Mouse (Mus musculus) cerebellum, adult 9-10 months (tissue): Measurements from ENCODE around the gene Serping1.

ENCODE experiments used
- DNase-seq: peaks from one replicate; pipeline ENCODE4 v3.0.0; 2022

Gene Serping1

DNA sequence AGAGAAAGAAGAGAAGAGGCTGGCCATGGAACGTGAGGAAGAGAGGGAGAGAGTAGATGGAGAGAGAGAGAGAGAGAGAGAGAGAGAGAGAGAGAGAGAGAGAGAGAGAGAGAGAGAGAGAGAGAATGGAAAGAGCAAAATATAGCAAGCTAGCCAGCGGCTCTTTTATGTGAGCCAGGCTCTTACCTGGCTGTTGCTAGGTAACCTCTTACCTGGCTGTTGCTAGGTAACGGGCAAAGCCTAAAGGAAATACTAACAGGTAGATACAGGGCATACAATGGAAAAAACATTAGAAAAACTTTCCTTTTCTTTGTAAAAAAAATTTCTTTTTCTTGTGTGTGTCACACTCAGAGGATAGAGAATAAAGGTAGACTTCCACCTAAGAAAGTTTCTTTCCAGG lies 2.5 kb upstream of the Serping1 start:
- DNase-seq: no peak

DNA sequence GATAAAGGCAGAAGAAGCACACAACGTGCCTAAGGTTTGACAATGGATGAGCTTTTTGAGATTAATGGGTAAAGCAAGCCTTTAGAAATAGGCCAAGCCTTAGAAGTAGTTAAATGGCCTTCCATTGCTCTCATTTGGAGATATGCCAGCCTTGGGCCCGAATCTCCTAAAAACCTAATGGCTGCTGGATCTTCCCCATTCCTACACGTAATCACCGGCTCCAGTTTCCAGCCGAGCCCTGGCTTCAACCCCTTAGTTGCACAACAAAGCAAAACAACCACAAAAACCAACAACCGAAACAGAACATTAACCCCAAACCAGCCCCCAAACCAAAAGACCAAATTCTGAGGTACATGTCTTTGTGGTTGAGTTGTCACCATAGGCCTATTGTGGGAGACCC lies 421 bp upstream of the Serping1 start:
- DNase-seq: peak; percentile 37

DNA sequence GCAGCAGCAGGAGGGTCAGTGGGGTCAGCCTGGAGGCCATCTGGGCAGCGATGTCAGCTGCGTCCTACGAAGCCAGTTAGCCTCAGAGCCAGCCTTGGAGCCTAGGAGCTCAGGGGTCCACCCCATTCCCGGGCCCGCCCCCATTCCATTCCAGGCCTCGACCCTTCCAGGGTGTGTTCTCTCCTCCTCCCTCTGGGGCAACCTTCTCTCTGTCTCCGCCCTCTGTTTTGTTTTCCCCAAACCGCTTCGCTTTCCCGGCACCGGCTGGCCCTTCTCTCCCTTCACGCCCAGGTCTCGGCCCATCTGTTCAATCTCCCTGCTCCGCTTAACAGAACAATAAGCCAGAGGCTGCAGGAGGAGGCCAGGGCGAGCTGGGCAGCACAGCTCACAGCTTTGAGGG lies 493 bp downstream of the Serping1 start:
- DNase-seq: peak; percentile 87

DNA sequence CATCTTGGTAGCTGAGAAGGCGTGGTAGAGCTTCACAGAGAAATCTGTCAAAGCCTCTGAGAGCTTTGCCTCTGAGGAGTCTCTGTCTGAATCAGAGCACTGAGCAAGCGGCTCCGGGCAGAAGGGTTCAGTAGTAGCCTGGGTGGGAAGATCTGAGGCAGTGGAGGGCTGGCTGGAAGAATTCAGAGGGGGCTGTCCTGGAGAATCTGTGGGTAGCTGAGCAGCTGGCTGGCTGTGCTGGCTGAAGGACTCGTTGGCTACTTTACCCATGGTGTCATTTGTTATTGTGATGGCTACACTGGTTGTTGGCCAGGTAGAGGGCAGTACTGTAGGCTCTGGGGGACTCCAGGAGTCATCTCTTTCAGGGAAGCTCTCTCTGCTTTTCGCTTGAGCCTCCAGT lies 2.0 kb downstream of the Serping1 start:
- no peak for DNase-seq

DNA sequence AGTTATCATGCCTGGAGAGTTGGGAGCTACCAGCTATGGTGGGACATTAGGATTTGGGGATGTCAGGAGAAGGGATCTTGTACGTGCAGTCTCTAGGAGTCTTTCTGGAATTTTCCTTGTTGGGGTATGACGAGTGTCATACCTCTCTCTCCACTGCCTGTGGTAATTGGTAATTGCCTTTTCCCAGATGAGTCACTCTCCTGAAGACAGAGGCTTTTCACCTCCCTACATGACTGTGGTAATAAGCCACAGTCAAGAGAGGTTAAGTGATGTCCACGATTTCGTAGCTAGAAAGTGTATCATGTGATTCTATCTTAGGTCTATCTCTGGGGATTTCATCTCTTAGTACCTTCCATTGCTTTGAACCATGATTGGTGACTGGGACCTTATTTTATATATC lies 2.8 kb downstream of the Serping1 start:
- DNase-seq: no peak

DNA sequence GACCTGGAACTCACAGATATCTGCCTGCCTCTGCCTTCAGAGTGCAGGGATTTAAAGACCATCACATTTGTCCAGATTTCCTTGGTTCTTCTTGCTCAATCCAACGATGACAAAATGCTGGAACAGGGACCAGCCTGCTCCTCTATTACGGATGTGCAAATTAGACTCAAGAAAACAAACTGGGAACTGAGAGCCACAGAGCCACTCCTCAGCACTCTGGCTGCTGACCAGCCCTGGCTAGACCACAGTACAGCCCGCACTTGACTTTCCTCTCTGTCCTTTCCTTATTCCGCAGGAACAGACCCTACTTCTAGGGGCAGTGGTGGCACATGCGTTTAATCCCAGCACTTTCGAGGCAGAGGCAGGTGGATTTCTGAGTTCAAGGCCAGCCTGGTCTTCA lies 4.7 kb downstream of the Serping1 start:
- no peak for DNase-seq

DNA sequence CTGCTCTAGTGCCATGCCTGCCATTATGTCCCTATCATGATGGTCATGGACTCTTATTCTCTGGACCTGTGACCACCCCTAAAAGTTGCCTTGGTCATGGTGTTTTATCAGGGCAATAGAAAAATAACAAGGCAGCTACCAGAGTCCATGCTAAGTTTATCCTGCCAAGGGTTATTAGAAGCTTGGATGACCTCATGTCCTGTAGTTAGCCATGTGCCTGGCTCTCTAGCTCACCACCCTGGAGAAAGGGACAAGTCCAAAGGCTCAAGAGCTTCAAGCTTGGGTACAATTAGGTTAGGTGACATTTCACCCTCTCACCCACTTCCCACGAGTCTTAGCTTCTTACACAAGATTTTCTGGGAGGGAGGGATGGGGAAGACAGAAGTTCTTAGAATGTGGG lies 12.4 kb downstream of the Serping1 start:
- DNase-seq: no peak

DNA sequence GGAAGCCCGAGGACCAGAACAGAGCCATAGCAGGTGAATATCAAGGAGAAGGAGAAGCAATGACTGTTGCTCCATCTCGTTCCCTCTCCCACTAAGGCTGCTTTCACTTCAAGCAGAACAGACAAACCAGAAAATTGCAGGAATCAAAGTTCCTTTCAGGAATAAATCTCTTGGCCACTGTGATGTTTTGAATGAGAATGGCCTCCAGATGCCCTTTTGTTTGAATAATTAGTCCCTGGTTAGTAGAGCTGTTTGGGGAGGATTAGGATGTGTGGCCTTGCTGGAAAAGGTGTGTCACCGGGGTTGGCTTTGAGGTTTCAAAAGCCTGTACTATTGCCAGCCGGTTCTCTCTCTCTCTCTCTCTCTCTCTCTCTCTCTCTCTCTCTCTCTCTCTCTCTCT lies 12.9 kb downstream of the Serping1 start:
- no peak for DNase-seq

DNA sequence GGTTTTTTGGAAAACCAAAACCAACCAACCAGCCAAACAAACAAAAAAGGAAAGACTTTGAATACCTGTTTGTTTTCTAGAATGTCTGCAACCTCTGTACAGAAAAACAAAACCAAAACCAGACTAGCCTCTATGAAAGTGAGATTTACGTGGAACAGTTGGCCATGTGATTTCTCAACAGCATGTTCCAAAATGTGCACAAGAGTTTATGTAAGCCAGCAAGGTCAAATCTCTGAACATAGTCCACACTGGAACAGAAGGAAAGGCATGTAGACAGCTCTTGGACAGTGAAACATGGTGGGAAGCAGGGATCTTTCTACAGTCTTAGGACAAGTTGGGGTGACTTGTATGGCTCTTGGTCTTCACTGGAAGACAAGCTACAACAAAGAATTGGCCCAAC lies 13.4 kb downstream of the Serping1 start:
- no peak for DNase-seq

DNA sequence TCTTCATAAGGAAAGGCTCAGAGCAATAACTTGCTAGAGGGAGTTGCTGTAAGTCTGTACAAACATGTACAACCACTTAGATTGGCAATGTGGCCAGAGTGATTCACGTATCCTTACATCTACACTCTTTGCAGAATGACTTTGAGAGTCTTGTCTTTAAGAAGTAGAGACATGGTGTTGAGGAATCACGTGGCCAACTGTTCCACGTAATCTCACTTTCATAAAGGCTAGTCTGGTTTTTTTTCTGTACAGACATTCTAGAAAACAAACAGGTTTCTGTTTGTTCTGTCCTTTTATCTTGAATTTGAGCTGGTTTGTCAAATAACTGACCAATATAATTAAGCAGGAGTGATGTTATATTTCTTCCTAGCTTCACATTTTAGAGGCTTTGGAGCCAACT lies 13.9 kb downstream of the Serping1 start:
- no peak for DNase-seq

DNA sequence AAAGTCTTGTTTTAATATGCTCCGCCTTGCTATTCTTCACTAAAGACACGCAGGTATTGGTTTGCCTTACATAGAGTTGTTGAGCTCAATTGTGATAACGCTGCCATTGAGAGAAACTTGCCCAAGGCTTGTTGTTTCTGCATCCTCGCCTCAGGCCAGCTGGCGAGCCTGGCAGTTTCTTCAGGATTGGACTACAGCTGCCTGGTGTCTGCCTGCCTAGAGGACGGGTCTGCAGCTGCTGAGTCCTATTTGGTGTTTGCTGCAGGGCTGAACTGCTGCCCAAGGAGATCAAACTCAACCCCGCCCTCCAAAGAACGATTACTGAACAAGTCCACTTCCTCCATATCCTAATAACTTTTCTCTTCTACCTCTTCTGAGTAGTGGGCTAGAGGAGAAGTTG lies 14.5 kb downstream of the Serping1 start:
- no peak for DNase-seq

DNA sequence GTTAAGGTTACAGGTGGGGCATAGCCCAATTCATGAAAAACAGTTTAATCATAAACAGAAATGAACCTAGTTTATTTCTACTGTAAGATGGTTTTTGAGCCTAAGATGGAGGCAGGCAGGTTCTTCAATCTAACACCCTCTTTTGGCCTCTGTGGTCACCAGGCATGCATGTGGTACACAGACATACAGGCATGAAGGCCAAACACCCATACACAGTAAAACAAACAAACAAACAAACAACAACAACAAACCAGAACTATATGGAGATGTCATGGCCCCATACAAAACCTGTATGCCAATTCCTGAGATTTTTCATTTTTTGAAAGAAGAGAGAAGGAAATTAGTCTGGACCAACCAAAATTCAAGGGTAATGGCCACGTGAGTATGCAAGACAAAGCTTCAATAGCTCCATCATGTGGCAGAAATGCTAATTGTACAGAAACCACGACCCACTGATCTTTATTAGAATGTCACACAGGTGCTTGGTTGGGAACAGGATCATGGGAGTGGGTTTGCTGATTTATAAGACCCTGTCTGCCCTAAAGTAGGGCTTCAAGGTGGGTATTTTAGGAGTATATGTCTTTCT lies 16.6 kb downstream of the Serping1 start:
- peak; percentile 84 for DNase-seq

DNA sequence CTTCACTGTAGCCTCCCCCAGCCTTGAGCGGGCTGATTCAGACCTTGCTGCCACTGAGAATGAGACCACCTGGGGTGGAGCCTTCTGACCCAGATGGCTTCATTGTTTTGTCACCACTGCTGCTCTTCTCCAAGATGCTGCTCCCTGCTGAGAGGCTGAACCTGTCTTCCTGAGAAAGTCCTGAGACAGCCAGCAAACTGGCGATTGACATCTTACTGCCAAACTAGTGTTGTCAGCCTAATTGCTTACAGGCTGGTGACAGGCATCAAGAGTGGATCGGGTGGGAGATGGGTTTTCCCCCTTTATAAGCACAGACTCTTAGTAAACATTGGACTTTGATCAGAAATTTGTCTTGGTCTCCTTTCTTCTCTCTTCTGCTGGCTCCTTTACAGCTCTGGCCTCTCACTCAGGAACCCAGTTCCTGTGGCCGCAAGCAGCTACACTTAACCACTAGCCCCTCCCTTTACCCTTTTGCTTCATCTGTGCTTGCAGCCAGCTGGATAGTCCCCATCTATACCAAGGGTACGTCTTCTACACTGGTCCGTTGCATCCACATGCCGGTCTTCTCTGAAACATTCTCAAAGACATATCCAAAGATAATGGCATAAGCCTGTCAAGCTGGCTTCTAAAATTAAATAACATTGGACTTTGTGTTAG lies 18.1 kb downstream of the Serping1 start:
- no peak for DNase-seq

DNA sequence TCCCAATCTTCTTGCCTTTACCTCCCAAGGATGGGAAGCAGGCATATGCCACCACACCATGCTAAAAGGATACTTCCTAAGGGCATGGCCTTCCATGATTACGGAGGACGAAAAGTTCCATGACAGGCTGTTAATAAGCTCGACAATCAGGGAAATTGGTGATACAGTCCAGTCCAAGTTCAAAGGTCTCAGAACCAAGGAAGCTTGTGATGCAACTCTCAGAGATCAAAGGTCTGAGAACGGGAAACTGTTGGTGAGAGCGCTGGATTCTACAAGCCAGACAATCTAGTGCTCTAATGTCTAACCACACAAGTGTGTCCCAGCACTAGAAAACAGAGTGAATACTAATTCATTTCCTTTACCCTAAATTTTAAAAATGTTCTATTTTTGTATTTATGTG lies 19.0 kb downstream of the Serping1 start:
- DNase-seq: no peak

DNA sequence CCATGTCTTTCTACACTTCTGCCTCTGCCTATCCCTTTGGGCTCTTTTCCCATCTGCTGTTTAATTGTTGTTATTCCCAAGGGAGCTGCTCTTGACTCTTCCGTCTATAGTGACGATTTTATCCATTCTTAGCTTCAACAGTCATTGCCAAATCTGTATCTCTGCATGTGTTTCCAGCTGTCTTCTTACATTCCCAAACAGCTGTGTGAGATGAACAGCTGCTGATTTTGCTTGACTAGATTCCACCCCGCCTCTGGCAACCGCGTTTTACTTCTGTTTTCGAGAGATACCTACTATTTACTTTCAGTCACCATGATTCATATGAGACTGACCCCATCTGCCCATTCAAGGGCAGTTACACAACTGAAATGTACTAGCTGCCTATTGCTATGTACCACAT lies 25.1 kb downstream of the Serping1 start:
- DNase-seq: no peak

DNA sequence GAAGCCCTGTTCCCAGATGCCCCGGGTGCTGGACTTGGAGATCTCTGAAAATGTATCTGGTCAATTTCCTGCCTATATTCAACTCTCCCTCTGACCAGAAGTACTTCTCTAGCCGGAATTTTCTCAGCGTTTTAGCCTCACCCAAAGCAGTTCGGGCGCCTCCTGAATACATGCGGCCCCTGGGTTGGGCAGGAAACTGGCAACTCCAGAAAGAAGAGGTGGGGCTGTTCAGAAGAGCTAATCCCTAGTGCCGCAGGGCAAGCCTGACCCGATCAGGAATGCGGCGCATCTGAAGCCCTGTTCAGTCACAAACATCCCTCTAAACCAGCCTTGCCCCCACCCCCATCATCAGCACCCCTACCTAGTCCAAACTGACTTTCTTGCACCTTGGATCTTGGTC lies 31.1 kb downstream of the Serping1 start:
- DNase-seq: no peak

DNA sequence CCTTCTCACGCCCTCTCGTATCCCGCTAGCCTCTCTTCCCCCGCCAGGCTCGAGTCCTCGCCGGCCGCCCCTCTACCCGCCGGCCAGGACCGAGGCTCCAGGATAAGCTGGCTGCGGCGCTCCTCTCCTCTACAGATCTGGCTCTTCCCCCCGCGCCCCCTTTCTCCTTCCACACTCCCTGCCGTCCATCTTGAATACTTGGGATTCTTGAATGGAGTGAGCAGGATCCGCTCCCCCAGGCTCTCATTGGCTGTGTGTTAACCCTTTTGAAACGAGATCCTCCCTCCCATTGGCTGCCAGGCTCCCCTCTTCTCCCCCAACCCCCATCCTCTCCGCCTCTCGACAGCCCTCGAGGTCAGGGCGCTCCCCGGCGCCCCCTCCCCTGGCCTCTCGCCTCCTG lies 31.7 kb downstream of the Serping1 start, which contains the start of gene Gm19426:
Gm19426 (minus strand) TSS at position 95 of the 400 bp plus-strand sequence.
- DNase-seq: peak; percentile 83

DNA sequence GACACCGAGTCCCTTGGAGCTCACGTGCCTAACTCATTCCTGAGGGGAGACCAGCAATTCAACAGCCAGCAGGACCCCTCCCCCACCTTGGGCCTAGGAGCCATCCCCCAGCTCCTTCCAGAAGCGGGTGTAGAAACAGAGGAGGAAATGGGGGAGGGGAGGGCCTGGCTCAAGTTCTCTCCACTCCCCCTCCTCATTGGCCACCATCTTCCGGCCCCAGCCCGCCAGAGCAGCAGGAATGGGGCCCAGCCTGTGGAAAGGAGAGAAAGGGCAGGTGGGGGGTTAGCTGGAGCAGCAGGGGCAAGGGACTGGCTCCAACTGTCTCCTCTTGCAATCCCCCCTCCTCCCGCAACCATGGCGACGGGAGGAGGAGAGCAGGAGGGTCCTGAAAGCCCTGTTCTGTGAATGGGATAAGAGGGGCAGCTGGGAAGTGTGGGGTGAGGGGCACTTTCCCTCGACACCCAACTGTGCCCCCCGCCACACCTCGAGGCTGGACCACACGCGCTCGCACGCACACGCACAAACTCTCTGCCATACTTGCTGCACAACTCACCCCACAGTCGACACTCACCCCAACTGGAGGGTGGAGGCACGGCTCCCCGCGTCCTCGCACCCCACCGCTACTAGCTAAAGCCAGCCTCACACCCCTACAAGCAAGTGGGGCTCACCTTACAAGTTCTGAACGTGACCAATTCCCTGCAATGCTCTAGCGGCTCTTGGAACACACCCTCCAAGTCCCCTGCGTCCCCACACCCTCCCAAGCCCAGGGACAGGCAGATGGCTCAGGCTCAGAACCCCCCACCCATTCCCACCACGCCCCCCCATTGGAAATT lies 32.6 kb downstream of the Serping1 start:
- peak; percentile 55 for DNase-seq

DNA sequence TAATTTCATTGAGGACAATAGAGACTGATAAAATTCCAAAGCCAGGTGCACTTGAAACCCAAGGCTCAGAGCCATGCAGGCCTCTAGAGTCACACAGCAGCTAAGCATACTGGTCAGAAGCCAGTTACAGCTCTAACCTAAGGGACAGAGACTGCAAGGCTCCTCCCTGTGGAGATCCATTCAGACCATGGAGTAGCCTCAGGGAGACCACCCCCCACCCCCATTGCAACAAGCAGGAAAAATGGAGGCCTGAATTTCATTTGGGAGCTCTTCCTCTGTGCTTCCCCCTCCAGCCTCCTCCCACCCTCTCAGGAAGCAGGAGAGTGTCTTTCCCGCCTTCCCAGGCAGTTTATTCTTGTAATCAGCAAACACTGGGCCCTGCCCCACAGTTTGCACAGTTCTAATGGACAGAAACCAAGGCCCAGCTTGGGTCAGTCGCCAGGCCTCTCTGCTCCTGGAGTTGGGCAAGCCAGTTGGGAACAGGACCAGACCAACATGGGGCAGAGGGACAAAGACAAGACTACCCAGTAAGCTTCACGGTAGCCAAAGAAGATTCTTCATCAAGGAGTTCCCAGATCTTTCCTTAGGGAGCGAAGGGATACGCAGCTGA lies 33.3 kb downstream of the Serping1 start:
- DNase-seq: peak; percentile 41

DNA sequence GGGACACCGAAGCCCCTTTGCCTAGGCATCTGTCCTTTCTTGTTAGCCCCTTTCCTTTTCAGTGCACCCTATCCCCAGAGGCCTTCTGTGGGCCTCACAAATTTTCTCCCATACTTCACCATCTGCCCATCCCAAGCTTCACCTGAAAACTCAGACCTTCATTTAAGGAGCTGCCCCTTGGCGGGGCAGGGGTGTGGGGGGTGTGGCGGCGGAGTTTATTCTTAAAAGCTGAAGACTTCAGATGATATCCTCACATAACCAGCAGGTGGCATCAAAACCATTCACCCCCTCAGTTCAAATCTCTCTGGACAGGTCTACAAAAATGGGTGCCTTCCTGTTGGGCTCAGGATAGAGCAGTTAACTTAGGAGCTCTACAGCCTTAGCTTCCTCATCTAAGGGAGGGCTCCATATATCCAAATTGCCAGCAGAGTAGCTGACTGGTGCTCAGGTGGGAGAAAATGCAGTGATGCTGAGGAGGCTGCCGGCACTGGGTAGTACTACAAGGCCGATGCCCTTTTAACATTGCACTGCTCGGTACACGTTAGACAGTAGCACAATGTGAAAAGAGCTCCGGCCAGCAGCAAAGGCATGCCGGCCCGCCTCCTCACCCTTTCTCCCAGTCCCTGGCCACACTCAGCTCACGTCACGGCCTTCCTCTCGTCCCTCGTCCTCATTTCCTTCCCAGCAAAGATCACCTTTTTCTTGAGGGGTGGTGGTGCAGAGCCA lies 34.5 kb downstream of the Serping1 start:
- peak; percentile 33 for DNase-seq

DNA sequence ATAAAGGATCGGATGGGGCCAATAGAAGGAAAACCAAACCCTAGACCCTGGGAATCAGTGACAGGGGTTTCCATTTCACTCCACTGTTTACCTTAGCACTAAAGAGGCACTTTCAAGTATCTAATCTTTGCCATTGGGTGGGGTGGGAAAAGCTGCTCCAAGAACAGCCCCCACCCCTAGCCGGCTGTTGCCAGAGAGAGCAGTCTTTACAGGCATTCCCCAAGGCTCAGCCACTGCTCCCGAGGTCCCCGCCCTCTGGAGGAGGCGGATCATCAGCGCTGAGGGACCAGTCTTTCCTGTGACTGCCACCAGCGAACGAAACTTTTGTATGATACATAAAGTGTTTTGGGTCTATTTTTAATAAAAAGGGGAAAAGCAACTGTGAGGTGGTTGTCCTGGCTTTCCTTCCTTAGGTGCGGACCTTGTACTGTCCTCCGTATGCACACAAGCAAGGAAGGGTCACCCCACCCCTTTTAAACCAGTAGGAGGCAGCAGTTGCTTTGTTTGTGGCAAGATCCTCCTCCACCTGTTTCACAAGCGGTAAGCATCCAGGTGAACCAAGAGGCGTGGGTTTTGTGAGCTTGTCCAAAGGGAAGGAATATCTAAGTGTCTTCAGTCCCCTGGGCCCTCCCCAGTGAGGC lies 36.9 kb downstream of the Serping1 start:
- DNase-seq: peak; percentile 66

DNA sequence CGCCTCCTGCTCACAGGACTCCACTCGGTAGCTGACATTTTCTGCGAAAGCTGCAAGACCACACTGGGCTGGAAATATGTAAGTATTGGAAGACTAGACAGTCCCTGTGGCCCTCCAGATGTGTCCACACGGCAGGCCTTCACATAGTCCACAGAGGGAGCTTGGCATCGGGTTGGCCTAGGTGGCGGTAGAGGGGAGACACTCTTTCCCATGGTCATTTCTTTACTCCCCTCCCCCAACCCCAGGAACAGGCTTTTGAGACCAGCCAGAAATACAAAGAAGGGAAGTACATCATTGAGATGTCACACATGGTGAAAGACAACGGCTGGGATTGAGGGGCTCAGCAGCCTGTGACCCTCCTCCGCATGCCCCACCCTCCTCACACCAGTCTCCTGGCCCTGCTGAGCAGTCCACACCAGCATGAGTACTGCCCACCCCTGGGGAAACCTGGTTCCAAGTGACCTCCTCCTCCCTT lies 37.8 kb downstream of the Serping1 start:
- DNase-seq: peak; percentile 48
